Mouse (Mus musculus): ENCODE data around the gene Prkag2.
"Not testable (repeated sequence)": the region's sequence is repeated elsewhere in the genome, so short reads cannot be mapped to it uniquely, and the experiment has no call there.

Prkag2 gene

GRCm38 (mm10) chr5:24841662-24842273 is 258.7 kb downstream of the Prkag2 start:
- no peak for DNase-seq (ENCODE audit: extremely low read depth, low read depth, low spot score)

- DNase-seq (ENCODE audit: extremely low read depth, low read depth, low spot score), result no peak
Observed at GRCm38 (mm10) chr5:24840975-24841431, 259.4 kb downstream of the Prkag2 start.

GRCm38 (mm10) chr5:24834491-24834890 is 266.0 kb downstream of the Prkag2 start:
- peak; percentile 94 for DNase-seq (ENCODE audit: extremely low read depth, low read depth, low spot score)

GRCm38 (mm10) chr5:24831912-24832311 is 268.5 kb downstream of the Prkag2 start:
- DNase-seq (ENCODE audit: extremely low read depth, low read depth, low spot score), result no peak

GRCm38 (mm10) chr5:24828446-24828845 is 272.0 kb downstream of the Prkag2 start:
- DNase-seq (ENCODE audit: extremely low read depth, low read depth, low spot score), result no peak

- no peak for DNase-seq (ENCODE audit: extremely low read depth, low read depth, low spot score)
Observed at GRCm38 (mm10) chr5:24827173-24827572, 273.3 kb downstream of the Prkag2 start.

- DNase-seq (ENCODE audit: extremely low read depth, low read depth, low spot score), result no peak
Observed at GRCm38 (mm10) chr5:24826056-24826770, 274.2 kb downstream of the Prkag2 start.

GRCm38 (mm10) chr5:24825365-24826055 is 274.9 kb downstream of the Prkag2 start:
- no peak for DNase-seq (ENCODE audit: extremely low read depth, low read depth, low spot score)

- no peak for DNase-seq (ENCODE audit: extremely low read depth, low read depth, low spot score)
Observed at GRCm38 (mm10) chr5:24823864-24824405, 276.5 kb downstream of the Prkag2 start.

- no peak for DNase-seq (ENCODE audit: extremely low read depth, low read depth, low spot score)
Observed at GRCm38 (mm10) chr5:24822781-24823180, 277.7 kb downstream of the Prkag2 start.

GRCm38 (mm10) chr5:24822231-24822630 is 278.2 kb downstream of the Prkag2 start:
- not testable (repeated sequence) for DNase-seq (ENCODE audit: extremely low read depth, low read depth, low spot score)

- no peak for DNase-seq (ENCODE audit: extremely low read depth, low read depth, low spot score)
Observed at GRCm38 (mm10) chr5:24821403-24821841, 279.0 kb downstream of the Prkag2 start.

- DNase-seq (ENCODE audit: extremely low read depth, low read depth, low spot score), result no peak
Observed at GRCm38 (mm10) chr5:24820627-24821026, 279.8 kb downstream of the Prkag2 start.

GRCm38 (mm10) chr5:24817191-24817590 is 283.3 kb downstream of the Prkag2 start:
- no peak for DNase-seq (ENCODE audit: extremely low read depth, low read depth, low spot score)

- peak; percentile 34 for DNase-seq (ENCODE audit: extremely low read depth, low read depth, low spot score)
Observed at GRCm38 (mm10) chr5:24813946-24814345, 286.5 kb downstream of the Prkag2 start.

GRCm38 (mm10) chr5:24813005-24813404 is 287.4 kb downstream of the Prkag2 start:
- no peak for DNase-seq (ENCODE audit: extremely low read depth, low read depth, low spot score)

Measured in fat pad, adult 2 months (tissue).